Mouse (Mus musculus) Patski (cell line): Measurements from ENCODE around the gene Gm10322. TPM values are rescaled to one million over a fixed set of nuclear protein-coding genes. Genes with fewer than 3 reads are reported as not detected.

ENCODE experiments used
- ATAC-seq: fragments of 100-300 bp; one replicate; pipeline ENCODE4 v1.8.0; 2021
- CTCF ChIA-PET: fragments of 350-600 bp; sonication (Branson Sonifier 250); formaldehyde crosslinking; loops from one replicate; lab custom pipeline; 2022; ENCODE audit warnings: inconsistent platforms; lab: Charles Lee
- POLR2A ChIA-PET: fragments of 350-600 bp; sonication (Branson Sonifier 250); formaldehyde crosslinking; loops from one replicate; lab custom pipeline; 2022; ENCODE audit warnings: antibody characterized with exemption, inconsistent platforms; lab: Charles Lee
- DNase-seq: peaks from one replicate; pipeline ENCODE4 v3.0.0-alpha.2; 2011; ENCODE audit warnings: low read depth, low spot score
- H3K27me3 ChIP-seq: fragments of 371-371 bp; one replicate; pipeline ENCODE4 v1.5.1; 2021
- CTCF ChIP-seq: fragments of 100-300 bp; IDR thresholded peaks from one replicate; pipeline ENCODE4 v1.5.1; 2021
- in situ Hi-C: fragments of 300-500 bp; cut with MboI; formaldehyde crosslinking; loops from 3 replicates; pipeline ENCODE4 v1.11.1; 2018; ENCODE audit warnings: low pct_unique_long_range_greater_than_20kb, mixed read lengths
- polyA plus RNA-seq: library from polyadenylated mRNA; unstranded; gene quantifications from one replicate; pipeline ENCODE4 v1.2.3, GENCODE M21; 2021

Gm10322 gene
- polyA plus RNA-seq, 1 experiment from 2014 or later, result not detected

DNA sequence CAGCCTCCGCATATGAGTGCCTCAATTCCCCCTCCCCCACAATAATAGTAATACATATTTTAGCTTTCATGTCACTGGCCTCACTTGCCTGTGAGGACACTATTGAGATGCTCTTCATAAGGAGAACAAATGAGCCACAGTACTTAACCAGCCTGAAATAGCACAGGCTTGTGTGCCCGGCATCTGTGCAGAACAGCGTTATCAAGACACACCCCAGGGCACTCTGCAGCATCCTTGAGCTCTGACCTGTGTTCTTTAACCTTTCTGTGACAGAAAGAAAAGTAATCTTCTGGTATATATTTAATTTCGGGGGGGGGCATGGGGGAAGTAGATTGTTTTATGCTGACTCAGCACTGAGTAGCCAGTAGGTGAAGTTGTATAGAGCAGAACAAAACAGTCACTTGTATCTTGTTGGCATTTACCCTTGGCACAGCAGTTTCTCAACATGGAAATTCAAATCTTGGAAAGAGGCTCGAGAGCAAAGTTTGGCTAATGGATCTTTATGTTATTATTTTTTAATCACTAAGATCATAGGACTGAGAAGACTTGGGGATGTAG is 31.0 kb downstream of the Gm10322 start:
- in situ Hi-C loops, result no loop called here
- no peak for DNase-seq
- no peak for TF ChIP-seq CTCF
- ATAC-seq, result no peak
- POLR2A ChIA-PET, result interaction anchor here (0.6 kb wide), 1 partner anchor 723 kb away, joined by 4 read pairs; no protein-coding TSS in a partner anchor
- CTCF ChIA-PET, result no interaction called here
- no peaks in the 10 kb centered on the region for H3K27me3 ChIP-seq

DNA sequence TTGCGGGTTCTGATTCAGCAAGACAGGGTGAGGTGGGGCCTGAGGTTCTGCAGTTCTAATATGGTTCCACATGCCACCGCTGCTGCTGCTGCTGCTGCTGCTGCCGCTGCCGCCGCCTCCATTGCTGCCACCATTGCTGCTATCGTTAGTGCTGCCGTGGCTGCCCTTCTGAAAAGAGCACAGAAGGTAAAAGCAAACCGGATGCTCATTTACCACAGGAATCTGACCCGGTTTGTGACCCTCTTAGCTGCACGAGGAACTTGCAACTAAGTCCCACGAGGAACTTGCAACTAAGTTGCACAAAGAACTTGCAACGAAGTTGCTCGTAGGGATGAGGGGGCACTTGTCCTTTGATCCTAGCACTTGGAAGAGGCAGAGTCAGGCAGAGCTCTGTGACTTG is 40.9 kb downstream of the Gm10322 start:
- no peak for TF ChIP-seq CTCF
- ATAC-seq (no peak), DNase-seq (no peak)
- H3K27me3 ChIP-seq, result no peaks in the 10 kb centered on the region
- ChIA-PET CTCF (no interaction called here), POLR2A (no interaction called here)
- in situ Hi-C loops, result no loop called here

DNA sequence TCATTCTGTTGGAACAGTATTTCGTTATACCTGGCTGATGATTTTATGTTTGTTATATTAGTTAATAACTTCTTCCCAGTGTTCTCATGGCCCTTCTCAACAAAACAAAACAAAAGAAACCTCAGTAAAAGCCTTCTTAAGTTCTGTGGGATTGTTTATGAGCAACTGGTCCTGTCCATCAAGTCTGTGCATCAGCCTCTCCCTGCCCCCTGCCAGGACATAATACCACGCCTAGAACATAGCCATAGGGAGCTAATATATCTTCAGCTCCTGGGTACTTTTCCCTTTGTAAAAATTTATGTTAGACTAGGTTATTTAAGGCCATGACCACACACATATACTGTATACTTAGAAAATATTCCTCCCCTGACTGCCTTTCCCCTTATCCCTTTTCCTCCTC is 48.9 kb downstream of the Gm10322 start:
- DNase-seq (no peak), ATAC-seq (no peak)
- TF ChIP-seq CTCF, result no peak
- in situ Hi-C loops, result no loop called here
- H3K27me3 ChIP-seq, result no peaks in the 10 kb centered on the region
- CTCF ChIA-PET, result interaction anchor here (1.3 kb wide), 1 partner anchor 26 kb away, joined by 3 read pairs; no protein-coding TSS in a partner anchor
- POLR2A ChIA-PET, result no interaction called here

DNA sequence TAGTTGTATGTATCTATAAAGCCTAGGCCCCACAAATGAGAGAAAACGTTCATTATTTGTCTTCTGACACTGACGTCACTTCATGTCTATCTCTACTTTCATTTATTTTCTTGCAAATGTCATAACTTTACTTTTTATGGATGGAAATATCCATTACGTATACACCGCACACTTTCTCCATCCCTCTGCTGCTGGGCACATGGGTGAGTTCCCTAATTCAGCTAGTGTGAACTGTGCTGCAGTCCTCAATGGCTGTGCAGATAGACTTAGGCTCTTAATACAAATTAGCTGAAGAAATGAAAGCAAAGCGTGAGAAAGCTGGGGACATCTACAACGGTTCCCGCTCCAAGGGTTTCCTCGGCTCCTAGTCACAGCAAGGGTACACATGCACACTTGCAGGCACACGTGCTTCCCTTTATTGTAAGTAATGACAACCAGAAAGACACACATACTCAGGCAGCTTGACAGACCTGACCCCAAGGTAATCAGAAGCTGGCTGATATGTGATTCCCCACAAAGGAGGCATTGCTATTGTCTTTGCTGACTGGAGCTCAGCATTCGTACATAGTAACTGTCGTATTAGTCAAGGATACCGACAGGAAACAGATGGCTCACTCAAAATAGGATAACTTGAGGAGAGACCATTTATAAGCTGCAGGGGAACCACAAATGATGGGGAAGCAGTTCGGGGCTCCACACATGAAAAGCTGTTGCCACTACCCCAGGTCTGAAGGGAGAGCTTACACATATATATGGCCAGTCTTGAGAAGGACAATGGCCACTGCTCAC is 49.8 kb downstream of the Gm10322 start:
- CTCF ChIA-PET, result interaction anchor here (1.0 kb wide), 1 partner anchor 15 kb away, joined by 3 read pairs; no protein-coding TSS in a partner anchor
- POLR2A ChIA-PET, result no interaction called here
- no peaks in the 10 kb centered on the region for H3K27me3 ChIP-seq
- DNase-seq (no peak), ATAC-seq (no peak)
- no peak for TF ChIP-seq CTCF
- in situ Hi-C loops, result no loop called here

Other genes starting within 250 kb of the Gm10322 start
- 0.96 TPM for gene Gm10273, start 220.4 kb upstream of the Gm10322 start, polyA plus RNA-seq
- not detected for gene Pla2g12b, start 212.4 kb upstream of the Gm10322 start, polyA plus RNA-seq
- 1.2 TPM for gene Oit3, start 174.3 kb upstream of the Gm10322 start, polyA plus RNA-seq
- gene Mcu, start 629 bp downstream of the Gm10322 start, polyA plus RNA-seq, result 23.3 TPM
- 52.4 TPM for gene Micu1, start 86.4 kb downstream of the Gm10322 start, polyA plus RNA-seq